Comparison of ENCODE assay signal across 9 mouse cellular contexts in the genomic region with DNA sequence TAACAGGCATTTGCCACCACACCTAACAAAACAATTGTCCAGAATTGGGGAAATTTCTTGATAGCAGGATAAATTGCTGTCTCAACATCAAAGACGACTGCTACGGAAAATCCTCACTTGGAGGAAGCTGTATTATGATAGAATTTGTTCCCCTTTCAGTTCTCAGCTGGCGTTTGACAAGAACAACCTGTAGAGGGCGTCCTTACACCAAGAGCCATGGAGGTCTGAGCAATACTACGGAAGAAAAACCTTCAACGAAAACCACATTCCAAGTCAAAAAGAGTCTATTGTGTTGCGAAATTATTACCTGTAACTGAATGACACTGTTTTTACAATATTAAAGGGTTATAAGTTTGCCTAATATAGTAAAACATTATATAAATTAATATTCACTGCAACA. TPM values are rescaled to one million over a fixed set of nuclear protein-coding genes. Genes with fewer than 3 reads are reported as not detected.
DNase-seq lines count a peak whose midpoint lies in the region; ATAC-seq and TF ChIP-seq lines count a peak whose summit lies in the region.
"Had no signal": no experiment of that assay in that cellular context is flagged by ENCODE, and none has a peak within 500 bp of the region (broad histone marks: within the 10 kb centered on the region; RNA-seq: fewer than 3 reads in every experiment).

No protein-coding gene starts in this region.

- no peak overlapping the region for H3K4me3 ChIP-seq in layer of hippocampus, adult 2 months
- H3K4me3 ChIP-seq: midbrain, embryonic 12.5 days had no signal

- ATAC-seq in activated CD4-positive, CD25-positive, alpha-beta regulatory T cell, adult 4 months, result no peak

- H3K27ac ChIP-seq in layer of hippocampus, adult 2 months, result no peak overlapping the region
- H3K27ac ChIP-seq: midbrain, embryonic 12.5 days had no signal

- peak; percentile 3 for DNase-seq in cerebellum, adult 8-10 months
- DNase-seq in cerebellum, adult 9-11 months, result no peak
- DNase-seq in layer of hippocampus, adult 2 months (ENCODE audit: low spot score in 2 of 2), result peak in 1 of 2 experiments; percentile 19
- DNase-seq in layer of hippocampus, adult 9-11 months, result no peak
- DNase-seq in MEL-GATA-1-ER (ENCODE audit: extremely low read depth, low read depth), result peak; percentile 65
- peak; percentile 13 to 23 for DNase-seq in frontal cortex, postnatal 36 days (ENCODE audit: low spot score in 2 of 2)
- peak; percentile 60 for DNase-seq in lung, postnatal 25 days (ENCODE audit: low spot score)

- peak; percentile 69 for TF ChIP-seq CTCF in layer of hippocampus, adult 2 months (conservative IDR thresholded peaks at IDR 0.05)

RNA-seq across cellular contexts. Expression of a gene that starts 2.0 kb away (rescaled TPM):
- total RNA-seq in layer of hippocampus, adult 2 months (2021), result 1 to 10 TPM in 1 of 2 experiments, under 1 TPM in 1; 0.82 to 1.0 TPM
- not detected for polyA plus RNA-seq in activated CD4-positive, CD25-positive, alpha-beta regulatory T cell, adult 4 months (2017; shearing (Covaris generic))

RNA-seq across cellular contexts. Expression of a gene that starts 52.7 kb away (rescaled TPM):
- total RNA-seq in layer of hippocampus, adult 2 months (2021), result 10 to 100 TPM; 33.3 to 34.7 TPM
- 1 to 10 TPM; 4.0 to 4.4 TPM for polyA plus RNA-seq in activated CD4-positive, CD25-positive, alpha-beta regulatory T cell, adult 4 months (2017; shearing (Covaris generic))

Comparison
In these comparisons a context has a peak if more than half of its experiments do, and no peak if none do; other contexts are left out.
1. DNase-seq: peak in cerebellum, adult 8-10 months (single experiment), MEL-GATA-1-ER (single experiment), frontal cortex, postnatal 36 days (2 of 2) and lung, postnatal 25 days (single experiment); none in cerebellum, adult 9-11 months (single experiment) and layer of hippocampus, adult 9-11 months (single experiment).